Mouse (Mus musculus) retina, postnatal 7 days (tissue): ENCODE results near the gene Eif5.
"Not testable (repeated sequence)": the region's sequence is repeated elsewhere in the genome, so short reads cannot be mapped to it uniquely, and the experiment has no call there.

Experiments
- DNase-seq: peaks from one replicate; pipeline ENCODE4 v3.0.0-alpha.2; 2012; ENCODE audit warnings: low read depth, low spot score

Gene Eif5

DNA sequence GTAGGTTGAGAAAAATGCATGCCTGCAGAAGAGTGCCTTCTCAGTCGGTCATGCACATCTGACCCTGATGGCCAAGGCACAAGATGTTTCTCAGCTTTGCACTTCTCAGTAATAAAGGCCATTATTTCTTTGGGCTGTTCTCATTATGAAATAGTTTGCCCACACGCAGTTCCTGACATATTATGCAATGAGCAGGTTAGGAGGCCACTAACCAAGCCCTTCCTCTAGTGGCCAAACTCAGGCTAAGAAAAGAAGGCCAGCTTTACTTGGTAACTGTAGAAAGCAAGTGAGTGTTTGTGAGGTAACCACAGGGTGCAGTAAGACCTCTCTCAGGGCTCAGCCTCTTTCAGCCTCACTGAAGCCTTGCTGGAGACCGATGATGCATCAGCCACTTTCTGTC lies 12.9 kb upstream of the Eif5 start:
- no peak for DNase-seq

DNA sequence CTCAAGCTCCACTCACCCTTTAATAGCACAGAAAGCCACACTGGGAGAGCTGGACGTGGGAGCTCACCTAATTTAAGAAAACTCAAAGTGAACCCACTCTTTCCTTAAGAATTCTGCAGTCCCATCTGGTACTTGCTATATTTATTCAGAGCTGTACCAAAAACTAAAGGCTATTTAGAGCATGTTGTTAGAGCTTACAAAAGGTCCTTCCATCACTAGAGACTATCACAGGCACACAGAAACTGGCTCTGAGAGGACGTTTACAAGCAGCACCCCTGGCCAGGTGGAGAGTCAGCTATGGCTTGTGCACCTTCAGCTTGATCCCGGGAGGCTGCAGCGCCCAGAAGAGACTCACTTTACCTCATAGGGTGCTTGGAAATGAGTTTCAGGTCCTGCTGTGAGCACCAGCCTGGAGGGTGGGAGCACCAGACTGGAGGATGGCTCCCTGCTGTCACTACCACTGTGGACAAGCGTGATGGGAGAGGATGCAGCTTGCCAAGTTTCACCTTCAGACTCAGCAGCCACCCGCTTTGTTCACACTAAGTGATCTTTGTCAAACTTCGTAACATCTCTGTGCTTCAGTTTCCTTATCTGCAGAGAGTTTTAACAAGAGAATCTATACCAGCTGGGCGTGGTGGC lies 10.1 kb upstream of the Eif5 start:
- no peak for DNase-seq

DNA sequence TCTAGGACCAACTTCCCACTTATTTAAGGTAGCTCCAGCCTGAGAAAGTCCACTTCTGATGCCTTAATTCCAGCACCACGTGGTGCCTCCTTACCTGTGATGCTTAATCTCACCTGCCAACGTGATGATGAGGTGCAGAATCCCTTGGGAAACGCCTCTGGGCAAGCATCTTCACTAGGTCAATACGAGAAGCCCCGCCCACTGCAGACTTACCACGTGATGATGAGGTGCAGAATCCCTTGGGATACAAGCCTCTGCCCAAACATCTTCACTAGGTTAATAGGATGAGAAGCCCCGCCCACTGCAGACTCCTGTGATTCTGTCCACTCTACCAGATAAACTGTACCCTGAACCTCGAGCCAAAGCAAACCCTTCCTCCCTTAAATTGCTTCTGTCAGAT lies 8.6 kb upstream of the Eif5 start:
- no peak for DNase-seq

DNA sequence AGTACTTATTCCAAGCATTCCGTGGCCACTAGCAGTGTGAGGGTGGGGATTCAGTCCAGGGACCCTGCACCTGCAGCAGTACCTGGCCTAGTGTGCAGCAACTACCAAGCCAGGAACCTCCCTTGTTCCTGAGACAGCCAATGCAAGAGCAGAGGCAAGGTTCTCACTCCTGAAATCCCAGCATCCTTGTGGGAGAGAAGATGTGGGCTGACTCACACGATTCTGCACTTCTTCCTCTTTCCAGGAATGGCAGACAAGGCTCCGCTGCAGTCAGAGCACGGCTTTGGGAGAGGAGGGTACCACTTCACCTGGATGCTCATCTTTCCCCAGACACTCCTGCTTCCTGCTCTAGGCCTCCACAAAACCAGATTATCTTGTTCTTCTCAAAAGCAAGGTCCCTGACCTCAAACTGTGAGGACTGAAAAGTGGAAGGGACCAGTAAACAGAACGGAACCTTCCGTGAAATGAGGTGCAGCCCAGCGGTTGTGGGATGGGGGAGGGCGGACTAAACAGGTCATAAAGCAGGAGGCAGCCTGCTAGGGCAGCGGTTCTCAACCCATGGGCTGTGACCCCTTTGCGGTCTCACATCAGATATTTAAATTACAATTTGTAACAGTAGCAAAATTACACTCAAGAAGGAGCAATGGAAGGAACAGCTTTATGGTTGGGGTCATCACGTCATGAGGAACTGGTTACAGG lies 4.6 kb upstream of the Eif5 start:
- DNase-seq = no peak

DNA sequence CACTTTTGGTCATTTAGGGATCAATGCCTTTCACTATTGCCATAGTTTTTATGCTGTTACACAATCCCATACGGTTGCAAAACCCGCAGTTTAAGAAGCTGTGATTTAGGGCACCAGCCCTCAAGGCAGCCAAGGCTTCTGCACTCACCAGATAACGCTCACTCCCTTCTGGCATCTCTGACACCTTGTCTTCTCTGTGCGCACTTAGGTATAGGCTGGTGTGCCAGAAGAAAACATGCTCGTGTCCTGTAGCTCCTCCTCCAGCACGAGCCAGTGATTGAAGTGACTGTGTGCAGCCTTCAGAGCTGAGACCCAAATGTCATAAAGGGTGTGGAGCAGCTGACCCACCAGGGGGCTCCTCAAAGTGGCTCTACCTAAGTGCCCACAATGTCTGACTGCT lies 2.5 kb upstream of the Eif5 start:
- no peak for DNase-seq

DNA sequence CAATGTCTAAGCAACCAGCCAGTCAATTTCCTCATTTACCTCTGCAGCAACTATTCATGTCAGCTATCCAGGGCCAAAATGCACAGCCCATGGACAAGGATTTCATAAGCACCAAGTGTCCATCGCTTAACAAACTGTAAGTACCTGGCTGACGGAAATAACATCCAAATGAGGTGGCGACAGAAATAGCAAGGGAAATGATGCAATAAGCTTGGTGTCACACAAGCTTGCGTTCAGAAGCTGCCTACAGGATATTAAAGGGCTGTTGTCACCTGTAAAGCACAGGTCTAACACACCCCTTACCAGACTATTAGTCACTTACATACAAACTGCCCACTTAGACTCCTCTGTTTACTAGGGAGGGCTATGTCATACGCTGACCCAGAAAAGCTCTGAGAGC lies 2.1 kb upstream of the Eif5 start:
- DNase-seq = no peak

DNA sequence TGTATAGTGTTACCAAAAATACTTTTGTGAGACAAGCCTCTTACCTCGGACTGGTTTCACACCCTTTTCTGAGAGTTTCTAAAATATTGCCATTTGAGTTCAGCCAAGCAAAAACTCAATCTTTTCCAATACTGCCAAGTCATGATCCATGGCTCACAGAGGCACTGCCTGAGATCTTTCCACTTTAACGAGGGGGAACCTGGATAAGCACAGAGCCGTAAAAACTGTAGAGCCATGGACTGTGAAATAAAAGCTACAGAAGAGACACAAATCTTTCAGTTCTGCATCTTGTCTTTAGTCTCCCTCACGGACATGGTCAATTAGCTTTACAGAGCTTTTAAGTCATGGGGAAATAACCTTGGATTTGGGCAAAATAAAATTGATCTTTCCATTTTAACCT lies 1.1 kb upstream of the Eif5 start:
- no peak for DNase-seq

DNA sequence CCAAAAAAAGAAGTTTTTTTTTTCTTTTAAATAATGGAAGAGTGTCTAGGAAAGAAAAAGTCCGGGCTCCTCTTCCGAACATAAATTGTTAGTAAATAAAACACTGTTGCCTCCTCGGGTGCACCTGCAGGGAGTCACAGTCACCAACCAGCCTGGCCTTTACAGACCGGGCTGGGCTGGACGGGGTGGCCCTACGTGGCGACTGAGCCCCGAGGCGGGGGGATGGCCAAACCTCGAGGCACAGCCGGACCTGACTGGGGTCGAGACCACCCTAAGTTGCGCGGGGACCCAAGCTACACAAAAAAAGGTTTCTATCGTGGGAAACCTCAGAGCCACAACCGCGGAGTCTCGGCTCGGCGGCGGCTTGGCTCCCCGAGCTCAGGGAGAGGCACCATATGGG lies 475 bp upstream of the Eif5 start:
- no peak for DNase-seq

DNA sequence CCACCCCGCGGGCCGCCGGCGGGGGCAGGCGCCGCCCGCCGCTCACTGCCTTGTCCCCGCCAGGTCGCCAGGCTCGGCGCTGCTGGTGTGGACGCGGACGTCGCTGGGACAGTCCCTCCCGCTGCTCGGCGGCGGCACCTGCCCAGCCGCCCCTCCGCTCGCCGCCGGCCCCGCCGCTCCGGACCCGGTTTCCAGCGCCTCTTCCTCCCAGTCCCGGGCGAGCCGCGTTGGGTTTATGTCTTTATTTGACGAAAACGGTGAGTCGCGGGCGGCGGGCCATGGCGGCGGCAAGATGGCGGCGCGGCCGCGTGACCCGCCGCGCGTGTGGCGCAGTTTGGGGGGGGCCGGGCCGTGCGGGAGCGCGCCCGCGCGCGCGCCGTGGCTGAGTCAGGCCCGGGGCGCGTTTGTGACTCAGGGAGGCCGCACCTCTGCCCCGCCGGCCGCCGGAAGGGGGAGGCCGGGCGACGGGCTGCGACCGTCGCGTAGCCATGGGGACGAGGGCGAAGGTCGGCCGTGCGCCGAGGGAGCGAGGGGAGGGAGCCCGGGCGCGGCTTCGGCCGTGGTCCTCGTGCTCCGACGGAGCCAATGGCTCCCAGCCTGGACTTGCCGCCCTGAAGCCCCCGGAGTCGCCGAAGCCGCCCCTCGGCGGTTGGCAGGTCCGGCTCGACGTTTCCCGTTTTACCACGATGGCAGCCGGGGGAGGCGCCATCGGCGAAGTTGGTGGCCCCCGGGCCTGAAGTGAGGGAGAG lies 650 bp downstream of the Eif5 start:
- DNase-seq = peak; percentile 84

DNA sequence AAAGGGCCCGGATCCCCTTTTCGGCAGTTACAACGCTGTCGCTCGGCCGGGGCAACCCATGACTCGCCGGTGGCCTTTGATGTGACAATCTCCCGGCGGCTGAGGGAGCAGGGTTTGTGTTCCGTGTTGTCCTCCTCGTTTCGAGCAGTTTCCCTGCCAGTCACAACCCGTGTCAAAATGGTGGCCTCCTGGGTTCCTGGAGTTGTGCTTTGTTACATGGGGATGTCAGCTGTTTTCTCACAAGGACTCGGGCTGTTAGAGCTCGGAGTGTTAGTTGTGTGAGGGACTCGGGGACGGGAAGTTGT lies 1.2 kb downstream of the Eif5 start:
- no peak for DNase-seq

DNA sequence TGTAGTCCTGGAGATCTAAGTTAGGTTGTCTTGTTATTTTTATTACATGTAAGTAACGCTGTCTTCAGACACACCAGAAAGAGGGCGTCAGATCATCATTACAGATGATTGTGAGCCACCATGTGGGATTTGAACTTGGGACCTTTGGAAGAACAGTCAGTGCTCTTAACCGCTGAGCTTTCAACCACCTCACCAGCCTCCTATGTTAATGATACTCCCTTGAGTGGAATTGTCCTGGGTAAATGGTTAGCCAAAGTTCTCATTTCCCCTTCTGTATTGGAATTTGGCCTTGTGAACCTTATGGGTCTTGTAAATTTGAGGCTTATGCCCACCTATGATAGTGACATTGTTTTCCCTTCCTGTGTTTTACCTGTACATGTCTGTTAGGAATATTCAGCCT lies 9.3 kb downstream of the Eif5 start:
- DNase-seq = no peak

DNA sequence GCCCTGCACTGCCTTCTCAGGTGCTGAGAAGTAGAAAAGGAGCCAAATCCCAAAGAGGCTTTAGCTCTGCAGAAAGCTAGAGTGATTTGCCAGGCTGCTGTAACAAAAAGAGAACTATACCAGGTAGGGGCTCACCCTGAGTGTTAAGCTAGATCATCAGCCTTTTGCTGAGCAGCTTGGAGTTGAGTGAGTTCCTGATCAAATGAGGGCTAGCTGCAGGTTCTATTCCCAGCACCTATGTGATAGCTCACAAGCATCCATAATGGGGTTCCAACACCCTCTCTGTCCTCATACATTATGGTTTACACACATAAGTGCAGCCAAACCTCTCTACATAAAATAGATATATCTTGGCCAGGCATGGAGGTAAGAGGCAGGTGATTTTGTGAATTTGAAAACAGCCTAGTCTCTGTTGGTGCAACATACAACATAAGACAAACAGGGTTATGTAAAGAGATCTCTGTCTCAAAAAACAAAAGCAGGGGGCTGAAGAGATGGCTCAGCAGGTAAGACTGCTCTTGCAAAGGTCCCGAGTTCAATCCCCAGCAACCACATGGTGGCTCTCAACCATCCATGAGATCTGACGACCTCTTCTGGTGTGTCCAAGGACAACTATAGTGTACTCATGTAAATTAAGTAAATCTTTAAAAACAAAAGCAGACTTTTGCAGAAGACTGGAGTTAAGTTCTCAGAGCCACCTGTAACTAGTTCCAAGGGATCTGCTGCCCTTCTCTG lies 10.9 kb downstream of the Eif5 start:
- no peak for DNase-seq

DNA sequence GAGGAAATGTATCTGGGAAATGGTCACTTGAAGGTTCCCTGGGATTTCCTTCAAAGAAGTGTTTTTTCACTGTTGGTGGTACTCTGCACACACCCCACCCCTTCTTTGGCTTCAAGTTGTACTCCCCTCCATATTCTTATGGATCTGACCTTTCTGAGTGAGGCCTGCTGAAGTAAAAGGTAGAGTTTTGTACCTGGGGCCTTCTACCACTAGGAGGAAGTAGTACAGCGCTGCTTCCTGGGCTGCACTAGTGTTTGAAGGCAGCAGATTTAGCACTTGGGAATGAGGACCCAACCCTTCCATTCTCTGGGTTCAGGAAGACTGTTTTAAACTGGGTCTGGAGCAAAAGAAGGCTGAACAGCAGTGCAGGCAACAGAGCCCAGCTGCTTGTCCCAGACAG lies 12.9 kb downstream of the Eif5 start:
- no peak for DNase-seq

DNA sequence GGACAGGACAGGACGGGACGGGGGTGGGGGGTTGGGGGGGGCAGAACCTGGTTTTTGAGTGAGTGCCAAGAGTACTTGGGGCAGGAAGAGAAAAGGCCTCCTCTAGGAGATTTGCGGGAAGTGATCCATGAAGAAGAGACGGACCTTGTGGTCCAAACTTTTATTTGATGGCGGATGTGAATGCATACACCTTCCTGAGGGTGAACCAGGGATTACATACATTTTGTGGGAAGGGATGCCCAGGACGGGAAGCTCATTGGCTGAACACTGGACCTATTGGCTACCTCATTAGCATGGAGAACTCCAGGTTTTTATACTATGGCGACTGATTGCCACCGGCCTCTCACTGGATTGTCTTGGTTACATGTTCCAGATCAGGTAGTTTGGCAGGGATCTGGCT lies 14.5 kb downstream of the Eif5 start:
- no peak for DNase-seq

DNA sequence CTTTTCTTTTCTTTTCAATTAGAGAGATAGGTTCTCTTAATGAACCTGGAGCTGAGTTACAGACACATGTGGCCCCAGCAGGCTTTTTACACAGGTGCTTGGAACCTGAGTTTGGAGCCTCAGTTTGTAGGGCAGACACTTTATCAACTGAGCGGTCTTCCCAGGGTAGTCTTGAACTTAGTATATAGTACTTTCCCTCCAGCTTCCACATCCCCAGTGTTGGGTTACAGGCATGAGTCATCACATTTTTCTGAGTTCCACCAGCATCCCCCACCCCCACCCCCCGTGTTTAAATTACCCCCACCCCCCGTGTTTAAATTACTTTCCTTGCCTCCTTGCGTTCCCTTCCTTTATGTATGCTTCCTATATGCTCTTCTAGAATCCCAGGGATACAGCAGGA lies 17.5 kb downstream of the Eif5 start:
- DNase-seq = no peak

DNA sequence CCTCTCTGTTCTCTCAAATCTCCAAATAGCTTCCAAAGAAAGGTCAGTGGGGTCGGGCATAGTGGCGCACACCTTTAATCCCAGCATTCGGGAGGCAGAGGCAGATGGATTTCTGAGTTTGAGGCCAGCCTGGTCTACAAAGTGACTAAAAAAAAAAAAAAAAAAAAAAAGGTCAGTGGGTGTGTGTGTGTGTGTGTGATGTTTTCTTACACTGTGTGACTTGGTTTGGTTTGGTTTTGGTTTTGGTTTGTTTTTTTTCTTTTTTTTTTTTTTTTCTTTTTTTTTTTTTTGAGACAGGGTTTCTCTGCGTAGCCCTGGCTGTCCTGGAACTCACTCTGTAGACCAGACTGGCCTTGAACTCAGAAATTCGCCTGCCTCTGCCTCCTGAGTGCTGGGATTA lies 18.1 kb downstream of the Eif5 start:
- DNase-seq = not testable (repeated sequence)

DNA sequence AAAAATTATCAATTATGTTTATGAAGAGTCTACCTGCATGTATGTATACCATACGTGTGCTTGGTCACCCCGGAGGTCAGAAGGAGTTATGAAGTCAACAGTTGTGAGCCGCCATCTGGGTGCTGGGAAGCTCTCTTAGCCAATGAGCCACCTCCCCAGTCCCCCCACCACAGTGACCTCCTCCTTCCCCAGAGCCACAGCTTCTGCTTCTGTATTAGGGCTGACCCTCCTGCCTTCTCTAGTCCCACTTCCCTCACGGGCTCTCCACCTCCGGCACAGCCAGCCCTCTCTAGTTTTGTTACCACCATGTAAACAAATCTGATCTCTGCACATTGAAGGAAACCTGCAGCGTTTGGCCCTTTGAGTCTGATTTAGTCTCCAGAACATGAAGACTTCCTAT lies 19.7 kb downstream of the Eif5 start:
- no peak for DNase-seq

DNA sequence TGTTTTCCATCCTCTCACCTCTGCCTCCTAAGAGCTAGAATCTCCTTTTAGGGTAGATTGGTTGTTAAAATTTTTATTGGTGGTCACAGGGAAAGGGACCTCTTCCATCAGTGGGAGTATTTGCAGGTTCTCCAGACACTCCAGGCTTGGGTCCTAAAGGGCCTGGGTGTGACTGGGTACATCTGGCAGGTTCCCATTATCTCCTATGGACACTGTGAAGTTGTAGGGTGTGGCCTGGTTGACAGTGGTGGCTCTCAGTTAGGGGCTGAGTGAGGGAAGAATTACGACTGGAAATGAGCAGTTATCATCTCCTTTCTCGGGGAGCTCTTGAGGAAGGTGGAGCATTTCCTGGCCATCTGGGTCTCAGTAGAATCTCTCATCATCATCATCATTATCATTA lies 20.8 kb downstream of the Eif5 start:
- no peak for DNase-seq

DNA sequence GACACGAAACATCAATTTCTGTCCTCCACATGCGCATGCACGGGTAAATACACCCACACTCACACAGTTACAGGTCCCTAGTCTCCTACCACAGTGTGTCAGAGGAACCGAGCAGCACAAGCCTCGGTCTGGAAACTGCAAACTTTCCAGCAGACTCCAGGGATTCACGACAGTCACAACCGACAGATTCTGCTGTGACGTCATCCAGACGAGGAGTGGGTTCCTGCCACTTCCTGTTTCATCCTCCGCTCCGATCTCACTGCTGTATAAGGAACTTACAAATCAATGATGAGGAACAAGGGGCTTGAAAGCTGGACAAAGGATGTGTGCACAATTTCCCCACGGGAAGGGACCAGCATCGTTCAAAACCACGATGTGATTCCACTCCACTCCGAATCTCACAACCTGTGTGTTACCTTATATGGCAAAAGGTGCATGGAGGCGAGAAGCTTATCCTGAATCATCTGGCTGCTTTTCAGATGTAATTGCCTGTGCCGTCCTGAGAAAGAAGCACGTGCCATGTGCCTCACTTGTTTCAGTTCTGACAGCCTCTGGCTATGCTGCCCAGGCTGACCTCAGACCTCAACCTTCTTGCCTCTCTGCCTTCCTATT lies 21.9 kb downstream of the Eif5 start:
- DNase-seq = no peak

DNA sequence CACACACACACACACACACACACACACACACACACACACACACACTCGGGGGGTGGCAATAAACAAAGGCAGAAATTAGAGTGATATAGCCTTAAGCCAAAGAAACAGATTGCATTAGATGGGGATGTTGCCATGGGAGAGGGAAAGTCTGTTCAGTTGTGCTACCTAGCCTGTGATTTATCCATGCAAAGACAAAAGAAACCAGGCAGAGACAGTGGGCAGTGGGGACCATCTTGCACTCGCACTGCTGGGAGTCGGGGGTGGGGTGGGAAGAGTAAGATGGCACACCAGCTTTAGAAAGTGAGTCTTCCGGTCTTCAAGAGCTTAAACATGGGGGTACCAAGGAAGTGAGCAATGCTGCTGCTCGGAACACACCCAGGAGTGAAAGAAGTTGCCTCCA lies 22.5 kb downstream of the Eif5 start:
- no peak for DNase-seq

DNA sequence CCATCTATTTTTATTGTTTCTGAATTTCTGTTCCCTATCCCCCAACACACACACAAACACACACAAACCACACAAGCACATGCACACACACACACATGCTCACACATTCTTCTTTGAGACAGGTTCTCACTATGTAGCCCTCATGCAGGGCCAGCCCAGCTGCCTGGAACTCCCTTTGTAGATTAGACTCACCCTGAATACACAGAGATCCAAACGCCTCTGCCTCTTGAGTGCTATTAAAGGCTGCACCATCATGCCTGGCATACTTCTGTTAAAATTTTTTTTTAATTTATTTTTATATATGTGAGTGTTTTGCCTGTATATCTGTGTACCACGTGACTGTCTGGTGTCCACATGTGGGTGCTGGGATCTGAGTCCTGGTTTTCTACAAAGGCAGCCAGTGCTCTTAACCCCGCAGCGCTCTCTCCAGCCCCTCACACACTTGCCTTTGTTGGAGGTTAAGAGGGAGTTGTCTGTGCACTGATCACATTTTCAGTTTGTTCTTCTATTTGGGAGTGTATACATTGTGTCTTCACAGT lies 24.5 kb downstream of the Eif5 start:
- no peak for DNase-seq

DNA sequence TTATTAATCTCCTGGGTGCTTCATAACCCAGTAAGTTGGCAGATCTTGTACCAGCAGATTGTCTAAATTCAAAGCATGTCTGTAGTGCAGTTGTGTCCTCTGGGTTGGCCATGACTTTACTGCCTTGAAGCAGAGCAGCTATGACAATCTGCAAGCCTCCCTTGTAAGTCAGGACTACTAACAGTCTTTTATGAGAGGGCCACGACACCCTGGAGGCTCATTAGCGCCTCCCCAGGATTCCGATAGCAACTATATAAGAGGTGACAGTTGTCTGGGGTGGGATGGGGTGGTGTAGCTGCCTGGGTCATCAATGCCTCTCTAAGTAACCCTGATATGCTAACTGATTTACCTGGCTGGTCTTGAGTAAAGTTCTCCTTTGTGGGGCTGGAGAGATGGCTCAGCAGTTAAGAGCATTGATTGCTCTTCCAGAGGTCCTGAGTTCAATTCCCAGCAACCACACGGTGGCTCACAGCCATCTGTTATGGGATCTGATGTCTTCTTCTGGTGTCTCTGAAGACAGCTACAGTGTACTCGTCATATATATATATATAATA lies 25.3 kb downstream of the Eif5 start:
- no peak for DNase-seq
